Mouse (Mus musculus) midbrain, embryonic 16.5 days (tissue): ENCODE measurements around the gene Il1rl1. TPM values are rescaled to one million over a fixed set of nuclear protein-coding genes. Genes with fewer than 3 reads are reported as not detected.

Experiments used
- ATAC-seq: fragments of 200-750 bp; cut with Nextera tagmentation; 2 replicates; pipeline ENCODE4 v1.8.0; 2017; ENCODE audit warnings: moderate TSS enrichment
- H3K27ac ChIP-seq: fragments of 300-500 bp; sonication (generic); 2 replicates; pipeline ENCODE4 v1.5.1; 2014; ENCODE audit warnings: mild to moderate bottlenecking, low read length, mixed read lengths
- H3K27me3 ChIP-seq: fragments of 300-500 bp; sonication (generic); 2 replicates; pipeline ENCODE4 v1.6.1; 2014; ENCODE audit warnings: low read depth, low read length, mixed read lengths; ENCODE audit not compliant: control insufficient read depth, insufficient read depth
- H3K36me3 ChIP-seq: fragments of 300-500 bp; sonication (generic); 2 replicates; pipeline ENCODE4 v1.6.1; 2014; ENCODE audit warnings: mild to moderate bottlenecking, low read length, moderate library complexity, mixed read lengths; ENCODE audit not compliant: control insufficient read depth, insufficient read depth
- H3K4me1 ChIP-seq: fragments of 300-500 bp; sonication (generic); 2 replicates; pipeline ENCODE4 v1.6.1; 2014; ENCODE audit warnings: mild to moderate bottlenecking, low read length, mixed read lengths; ENCODE audit not compliant: control insufficient read depth, insufficient read depth
- H3K4me2 ChIP-seq: fragments of 300-500 bp; sonication (generic); 2 replicates; pipeline ENCODE4 v1.6.1; 2014; ENCODE audit warnings: mild to moderate bottlenecking, low read length, mixed read lengths
- H3K4me3 ChIP-seq: fragments of 300-500 bp; sonication (generic); 2 replicates; pipeline ENCODE4 v1.5.1; 2014; ENCODE audit warnings: low read depth, mild to moderate bottlenecking, low read length, moderate library complexity, mixed read lengths
- H3K9ac ChIP-seq: fragments of 300-500 bp; sonication (generic); 2 replicates; pipeline ENCODE4 v1.6.1; 2014; ENCODE audit warnings: low read depth, low read length, mixed read lengths
- H3K9me3 ChIP-seq: fragments of 300-500 bp; sonication (generic); replicated peaks from 2 replicates; pipeline ENCODE4 v1.6.1; 2014; ENCODE audit warnings: mild to moderate bottlenecking, low read length, mixed read lengths; ENCODE audit not compliant: control insufficient read depth, poor library complexity, severe bottlenecking
- WGBS: fragments of 180-500 bp; shearing (Covaris S2); extraction: QIAGEN DNeasy Blood & Tissue Kit; methylation state at CpG from one replicate; pipeline ENCODE4 v1.1.7; 2014; 5-methylcytosine and 5-hydroxymethylcytosine counted together
- polyA plus RNA-seq: library from polyadenylated mRNA; unstranded; fragments of >200 nt; fragmentation: Nextera tagmentation; extraction: Ambion mirVana; gene quantifications from 2 replicates; pipeline ENCODE4 v1.2.1, GENCODE M21; 2015

Il1rl1 gene
- polyA plus RNA-seq, 1 experiment from 2014 or later, result 0.04 TPM

DNA sequence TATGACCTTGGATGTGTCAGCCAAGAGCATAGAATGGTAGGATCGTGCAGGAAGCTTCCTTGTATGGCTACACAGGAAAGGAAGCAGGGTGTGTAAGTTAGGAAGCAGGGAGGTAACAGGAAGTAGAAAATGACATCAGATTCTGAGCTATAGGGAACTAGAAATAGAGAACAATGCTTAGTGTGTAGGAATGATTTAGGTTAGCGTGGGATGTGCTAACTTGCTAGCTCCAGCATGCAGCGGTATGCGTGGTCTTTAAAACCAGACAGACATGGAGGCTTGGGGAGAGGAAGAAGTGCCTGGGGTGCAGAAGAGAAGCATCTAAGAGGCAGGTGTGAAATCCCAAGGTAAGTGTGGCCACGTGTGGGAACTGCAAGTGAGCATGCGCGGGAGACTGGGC, 24.7 kb upstream of the Il1rl1 start:
- no peak overlapping the region for H3K27ac ChIP-seq
- WGBS, result 84% methylated on average over 7 of the region's 7 CpGs
- no peaks in the 10 kb centered on the region for H3K36me3 ChIP-seq
- no peak for ATAC-seq
- H3K4me2 ChIP-seq, result no peak overlapping the region
- H3K9me3 ChIP-seq, result no peaks in the 10 kb centered on the region
- H3K27me3 ChIP-seq, result no peaks in the 10 kb centered on the region
- H3K4me3 ChIP-seq, result no peak overlapping the region
- no peak overlapping the region for H3K9ac ChIP-seq
- H3K4me1 ChIP-seq, result no peaks in the 10 kb centered on the region

GRCm38 (mm10) chr1:40409882-40410281, 19.5 kb upstream of the Il1rl1 start:
- H3K9me3 ChIP-seq, result no peaks in the 10 kb centered on the region
- ATAC-seq, result no peak
- 58% methylated on average over 1 of the region's 1 CpGs for WGBS
- no peak overlapping the region for H3K9ac ChIP-seq
- no peaks in the 10 kb centered on the region for H3K36me3 ChIP-seq
- no peaks in the 10 kb centered on the region for H3K27me3 ChIP-seq
- no peak overlapping the region for H3K27ac ChIP-seq
- H3K4me3 ChIP-seq, result no peak overlapping the region
- no peaks in the 10 kb centered on the region for H3K4me1 ChIP-seq
- H3K4me2 ChIP-seq, result no peak overlapping the region

DNA sequence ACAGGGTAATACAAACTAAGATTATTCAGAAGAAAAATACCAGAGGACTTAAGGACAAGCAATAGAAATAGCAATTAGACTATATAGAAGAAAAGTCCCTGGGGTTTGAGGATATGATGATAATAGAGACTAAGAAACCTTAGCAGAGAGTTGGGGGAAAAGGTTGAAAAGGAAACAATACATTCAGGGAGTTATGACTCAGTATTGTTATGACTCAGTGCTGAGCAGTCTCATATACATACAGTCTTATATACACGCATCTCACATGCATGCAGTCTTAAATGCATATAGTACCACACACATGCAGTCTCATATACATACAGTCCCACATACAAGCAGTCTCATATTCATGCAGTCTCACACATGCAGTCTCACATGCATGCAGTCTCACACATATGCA, 16.3 kb upstream of the Il1rl1 start:
- H3K4me3 ChIP-seq, result no peak overlapping the region
- H3K27me3 ChIP-seq, result no peaks in the 10 kb centered on the region
- 80% methylated on average over 1 of the region's 1 CpGs for WGBS
- H3K27ac ChIP-seq, result no peak overlapping the region
- no peaks in the 10 kb centered on the region for H3K9me3 ChIP-seq
- no peak overlapping the region for H3K9ac ChIP-seq
- no peaks in the 10 kb centered on the region for H3K36me3 ChIP-seq
- no peak overlapping the region for H3K4me2 ChIP-seq
- no peak for ATAC-seq
- no peaks in the 10 kb centered on the region for H3K4me1 ChIP-seq

DNA sequence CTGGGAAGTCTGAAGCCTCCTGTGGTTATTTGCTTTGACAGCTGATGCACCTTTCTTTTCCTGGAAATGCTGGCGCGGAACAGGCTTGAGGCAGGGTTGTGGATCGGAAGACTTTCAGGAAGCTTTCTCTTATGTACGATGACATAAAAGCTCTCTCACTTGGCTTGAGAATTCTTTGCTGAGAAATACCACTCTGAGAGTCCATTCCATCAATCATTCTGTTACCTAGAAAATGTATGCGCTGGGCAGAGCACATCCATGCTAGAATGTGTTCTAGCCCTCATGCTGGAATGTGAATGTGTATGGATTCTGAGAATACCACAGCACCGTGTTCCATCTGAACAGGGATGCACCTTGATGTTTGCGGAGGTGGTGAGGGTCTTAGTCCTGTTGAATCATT, 15.1 kb upstream of the Il1rl1 start:
- ATAC-seq, result no peak
- Histone ChIP-seq H3K4me3 (no peak overlapping the region), H3K27me3 (no peaks in the 10 kb centered on the region), H3K9ac (no peak overlapping the region), H3K27ac (no peak overlapping the region), H3K36me3 (no peaks in the 10 kb centered on the region), H3K4me1 (no peaks in the 10 kb centered on the region), H3K4me2 (no peak overlapping the region), H3K9me3 (no peaks in the 10 kb centered on the region)
- 80% methylated on average over 7 of the region's 7 CpGs for WGBS

GRCm38 (mm10) chr1:40414863-40415656, 14.3 kb upstream of the Il1rl1 start:
- Histone ChIP-seq H3K4me1 (no peaks in the 10 kb centered on the region), H3K36me3 (no peaks in the 10 kb centered on the region), H3K27ac (no peak overlapping the region), H3K9ac (no peak overlapping the region), H3K4me2 (no peak overlapping the region), H3K4me3 (no peak overlapping the region), H3K27me3 (no peaks in the 10 kb centered on the region), H3K9me3 (no peaks in the 10 kb centered on the region)
- no peak for ATAC-seq
- 72% methylated on average over 7 of the region's 7 CpGs for WGBS

DNA sequence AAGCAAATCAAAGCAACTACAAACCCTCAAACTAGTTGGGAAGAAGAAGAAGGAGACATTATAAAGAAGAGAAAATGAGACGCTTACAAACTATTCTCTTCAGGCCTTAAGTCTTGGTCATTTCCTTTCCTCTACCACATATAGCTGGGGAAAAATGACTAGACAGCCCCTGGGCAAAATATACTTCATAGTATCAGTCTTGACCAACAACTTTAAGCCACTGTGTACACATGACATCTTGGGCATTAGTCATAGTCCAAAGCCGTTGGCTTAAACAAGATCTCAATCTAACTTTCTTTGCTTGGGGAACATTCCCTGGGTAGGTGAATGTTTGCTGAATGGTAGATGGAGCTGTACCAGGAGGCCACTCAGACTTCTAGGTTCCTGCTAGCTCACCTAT, 12.3 kb upstream of the Il1rl1 start:
- Histone ChIP-seq H3K9me3 (no peaks in the 10 kb centered on the region), H3K4me1 (no peaks in the 10 kb centered on the region), H3K36me3 (no peaks in the 10 kb centered on the region), H3K4me2 (no peak overlapping the region), H3K4me3 (no peak overlapping the region), H3K9ac (no peak overlapping the region), H3K27ac (no peak overlapping the region), H3K27me3 (no peaks in the 10 kb centered on the region)
- 95% methylated on average over 2 of the region's 2 CpGs for WGBS
- no peak for ATAC-seq

GRCm38 (mm10) chr1:40418512-40418911, 10.9 kb upstream of the Il1rl1 start:
- Histone ChIP-seq H3K4me3 (no peak overlapping the region), H3K9ac (no peak overlapping the region), H3K27ac (no peak overlapping the region), H3K9me3 (no peaks in the 10 kb centered on the region), H3K4me2 (no peak overlapping the region), H3K4me1 (no peaks in the 10 kb centered on the region), H3K27me3 (no peaks in the 10 kb centered on the region), H3K36me3 (no peaks in the 10 kb centered on the region)
- 93% methylated on average over 5 of the region's 5 CpGs for WGBS
- no peak for ATAC-seq

GRCm38 (mm10) chr1:40423892-40424291, 5.5 kb upstream of the Il1rl1 start:
- Histone ChIP-seq H3K9me3 (no peaks in the 10 kb centered on the region), H3K4me1 (no peaks in the 10 kb centered on the region), H3K27me3 (no peaks in the 10 kb centered on the region), H3K4me3 (no peak overlapping the region), H3K4me2 (no peak overlapping the region), H3K9ac (no peak overlapping the region), H3K36me3 (no peaks in the 10 kb centered on the region), H3K27ac (no peak overlapping the region)
- ATAC-seq, result no peak
- 89% methylated on average over 6 of the region's 6 CpGs for WGBS

DNA sequence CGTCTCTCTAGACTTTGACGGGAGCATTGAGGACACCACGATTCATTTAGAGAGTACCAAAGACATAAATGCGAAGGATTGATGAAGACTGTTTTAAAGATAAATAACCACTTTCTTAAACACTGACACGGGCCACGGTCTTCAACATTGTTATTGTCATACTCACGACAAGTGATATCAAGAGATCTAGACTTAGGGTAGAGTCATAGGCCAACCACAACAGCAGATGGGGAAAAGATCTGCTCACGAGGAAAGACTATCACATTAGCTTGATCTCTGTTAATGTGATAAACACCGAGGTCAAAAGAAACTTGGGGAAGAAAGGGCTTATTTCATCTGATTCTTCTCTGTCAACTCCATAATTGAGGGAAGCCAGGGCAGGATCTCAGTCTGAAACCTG, 2.1 kb upstream of the Il1rl1 start:
- Histone ChIP-seq H3K27ac (no peak overlapping the region), H3K9me3 (no peaks in the 10 kb centered on the region), H3K27me3 (no peaks in the 10 kb centered on the region), H3K9ac (no peak overlapping the region), H3K36me3 (no peaks in the 10 kb centered on the region), H3K4me2 (no peak overlapping the region), H3K4me3 (no peak overlapping the region), H3K4me1 (no peaks in the 10 kb centered on the region)
- WGBS, result 95% methylated on average over 9 of the region's 9 CpGs
- ATAC-seq, result no peak
